ENCODE assay signal across 9 mouse cellular contexts in the genomic region with DNA sequence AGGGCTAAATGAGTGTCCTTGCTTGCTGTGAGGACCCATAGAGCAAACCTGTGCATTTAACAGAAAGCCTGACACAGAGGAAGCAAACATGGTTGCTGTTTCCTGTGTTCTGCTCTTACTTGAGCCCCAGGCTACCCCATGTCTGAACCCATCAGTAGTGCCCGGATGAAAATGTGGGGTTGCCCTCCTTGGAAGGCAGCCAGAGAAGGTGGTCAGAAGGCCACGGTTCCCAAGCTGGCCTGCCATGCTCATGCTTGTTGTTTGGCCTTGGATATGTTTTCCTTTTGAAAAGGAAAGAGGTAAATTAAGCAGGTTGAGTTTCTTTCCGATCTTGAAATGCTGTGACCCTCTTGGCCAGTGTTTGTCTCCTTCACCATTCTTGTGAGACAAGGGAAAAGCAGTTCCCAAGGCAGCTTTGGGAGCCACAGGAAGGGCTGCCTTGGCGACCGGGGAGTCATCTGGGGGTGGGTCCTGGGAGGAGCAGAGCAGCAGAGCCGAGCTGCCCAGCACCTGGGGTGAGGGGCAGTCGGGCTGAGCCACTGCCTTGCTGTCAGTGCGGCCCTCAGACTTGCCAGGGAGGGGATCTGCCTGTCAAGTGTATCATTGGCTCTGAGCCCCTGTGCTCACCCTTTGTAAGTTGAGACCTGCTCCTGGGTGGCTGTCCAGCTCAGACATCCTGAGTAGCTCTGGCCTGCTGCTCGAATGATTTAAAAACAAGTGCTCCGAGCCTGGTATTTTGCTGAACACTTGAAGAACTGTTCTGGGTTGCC. TPM values are rescaled to one million over a fixed set of nuclear protein-coding genes. Genes with fewer than 3 reads are reported as not detected.
DNase-seq lines count a peak whose midpoint lies in the region; ATAC-seq and TF ChIP-seq lines count a peak whose summit lies in the region.
"Had no signal": no experiment of that assay in that cellular context is flagged by ENCODE, and none has a peak within 500 bp of the region (broad histone marks: within the 10 kb centered on the region; RNA-seq: fewer than 3 reads in every experiment).

No protein-coding gene starts in this region.

- TF ChIP-seq POLR2A in bone marrow, adult 2 months (IDR thresholded peaks at IDR 0.05; ENCODE audit: borderline replicate concordance, control insufficient read depth, low read depth, low read length): no peak

- H3K27me3 ChIP-seq in heart, postnatal 0 days (ENCODE audit: control insufficient read depth, insufficient read depth, low read length): no peaks in the 10 kb centered on the region

- TF ChIP-seq EP300 in heart, postnatal 0 days (IDR thresholded peaks at IDR 0.05; ENCODE audit: low read depth): 0 out of 2 replicates have a peak, but pooled peaks have one; percentile 17

- H3K27ac ChIP-seq in layer of hippocampus, adult 2 months: peak overlapping the region; percentile 83
- peak overlapping the region; percentile 47 for H3K27ac ChIP-seq in bone marrow, adult 2 months (ENCODE audit: control insufficient read depth, insufficient read depth, low read depth, low read length, poor library complexity)
- peak overlapping the region; percentile 73 for H3K27ac ChIP-seq in heart, postnatal 0 days (ENCODE audit: low read depth)
- H3K27ac ChIP-seq: liver, embryonic 14.5 days had no signal

- H3K9ac ChIP-seq in heart, postnatal 0 days (replicated peaks; ENCODE audit: low read depth, low read length): 0 out of 2 replicates have a peak overlapping the region, but pooled peaks have one; percentile 18
- H3K9ac ChIP-seq: liver, embryonic 14.5 days had no signal

- DNase-seq in layer of hippocampus, adult 2 months (ENCODE audit: low spot score in 2 of 2): no peak
- no peak for DNase-seq in layer of hippocampus, postnatal 25 days (ENCODE audit: extremely low spot score in 1 of 2, low spot score in 1 of 2)
- DNase-seq in heart, postnatal 0 days (ENCODE audit: low spot score): no peak
- peak; percentile 51 for DNase-seq in mesoderm, embryonic 11.5 days (ENCODE audit: low read depth, low spot score)
- DNase-seq in cerebellum, postnatal 25 days: no peak
- DNase-seq in left cerebral cortex, adult 8-10 months (ENCODE audit: low spot score in 2 of 2): no peak

- peaks cover 19% of the 10 kb centered on the region for H3K36me3 ChIP-seq in heart, postnatal 0 days (replicated peaks; ENCODE audit: control insufficient read depth, insufficient read depth, low read length)

- H3K9me3 ChIP-seq in heart, postnatal 0 days (replicated peaks; ENCODE audit: control insufficient read depth, low read length): no peaks in the 10 kb centered on the region

- peaks cover 10% of the 10 kb centered on the region for H3K4me1 ChIP-seq in bone marrow, adult 2 months (ENCODE audit: control insufficient read depth, insufficient read depth, low read length)
- peaks cover 22% of the 10 kb centered on the region for H3K4me1 ChIP-seq in heart, postnatal 0 days (ENCODE audit: control insufficient read depth, insufficient read depth)

- no peak overlapping the region for H3K4me3 ChIP-seq in layer of hippocampus, adult 2 months
- no peak overlapping the region for H3K4me3 ChIP-seq in bone marrow, adult 2 months (replicated peaks; ENCODE audit: control insufficient read depth, low read depth, low read length)
- H3K4me3 ChIP-seq in heart, postnatal 0 days (ENCODE audit: low read depth, low read length): no peak overlapping the region

- WGBS in bone marrow, adult 2 months: 40% methylated on average over 10 of the region's 10 CpGs
- 11% methylated on average over 10 of the region's 10 CpGs for WGBS in heart, postnatal 0 days

- TF ChIP-seq CTCF in layer of hippocampus, adult 2 months (conservative IDR thresholded peaks at IDR 0.05): no peak
- no peak for TF ChIP-seq CTCF in bone marrow, adult 2 months (IDR thresholded peaks at IDR 0.05; ENCODE audit: control insufficient read depth, insufficient read depth, low read length)
- TF ChIP-seq CTCF in heart, postnatal 0 days (IDR thresholded peaks at IDR 0.05; ENCODE audit: low read depth): no peak

- H3K4me2 ChIP-seq in heart, postnatal 0 days (ENCODE audit: low read depth, low read length): 0 out of 2 replicates have a peak overlapping the region, but pooled peaks have one; percentile 4

- ATAC-seq in heart, postnatal 0 days (ENCODE audit: insufficient read depth, low read depth): peak; percentile 59
- ATAC-seq in megakaryocyte-erythroid progenitor cell, adult 5-6 weeks (replicated peaks; ENCODE audit: low FRiP score, low TSS enrichment, poor library complexity, severe bottlenecking): no peak

RNA-seq across cellular contexts. Expression of gene Trim8, which starts 30.0 kb away (rescaled TPM):
- total RNA-seq in layer of hippocampus, adult 2 months (2021): 100 to 1,000 TPM in 1 of 2 experiments, 10 to 100 TPM in 1; 99.9 to 108 TPM
- 100 to 1,000 TPM; 105 to 109 TPM for total RNA-seq in layer of hippocampus, postnatal 25 days (2021)
- 13.9 and 25.9 TPM in 2 replicates for polyA plus RNA-seq in bone marrow, adult 2 months (2011; ENCODE audit: insufficient read depth, insufficient read length, low replicate concordance, missing spikeins)
- 35.9 and 48.3 TPM in 2 replicates for total RNA-seq in heart, postnatal 0 days (2014; rRNA removed; ENCODE audit: low replicate concordance)
- polyA plus RNA-seq in heart, postnatal 0 days (2015; fragmentation: Nextera tagmentation; extraction: Ambion mirVana): 14.3 and 14.6 TPM in 2 replicates
- total RNA-seq in megakaryocyte-erythroid progenitor cell, adult 5-6 weeks (2014; fragmentation: Nextera tagmentation): 20.8 and 22.3 TPM in 2 replicates
- 9.9 and 18.2 TPM in 2 replicates for total RNA-seq in megakaryocyte-erythroid progenitor cell, adult 5-6 weeks (2017)
- total RNA-seq in left cerebral cortex, adult 8-10 months (2022): 100 to 1,000 TPM; 103 to 108 (median 104) TPM
